Mouse (Mus musculus) spleen, postnatal 0 days (tissue): ENCODE measurements around the gene Psph. TPM values are rescaled to one million over a fixed set of nuclear protein-coding genes. Genes with fewer than 3 reads are reported as not detected.

Experiments
- polyA plus RNA-seq: library from polyadenylated mRNA; unstranded; fragments of >200 nt; fragmentation: Nextera tagmentation; extraction: Ambion mirVana; gene quantifications from 2 replicates; pipeline ENCODE4 v1.2.1, GENCODE M21; 2015

The Psph gene
- 25.9 and 27.4 TPM in 2 replicates for polyA plus RNA-seq

GRCm38 (mm10) chr5:129786818-129787790 is at the start of gene Psph:
Gene Psph, minus strand, starts transcription at chr5:129787449.

GRCm38 (mm10) chr5:129724834-129725773 is 62.1 kb downstream of the Psph start, which contains the start of gene Nipsnap2:
Gene Nipsnap2, plus strand, starts transcription at chr5:129725063.

Other genes with a start within 250 kb of the Psph start
- 1.3 TPM in 2 replicates for gene Mmp17, start 203.3 kb downstream of the Psph start, polyA plus RNA-seq
- gene Zfp11, start 117.3 kb downstream of the Psph start, polyA plus RNA-seq: 0.93 and 1.3 TPM in 2 replicates
- gene Sept14, start 78.9 kb downstream of the Psph start, polyA plus RNA-seq: not detected in 2 replicates
- gene Mrps17, start 72.0 kb downstream of the Psph start, polyA plus RNA-seq: 134 and 139 TPM in 2 replicates
- gene Nipsnap2, start 62.4 kb downstream of the Psph start, polyA plus RNA-seq: 64.8 and 73.6 TPM in 2 replicates
- gene Sumf2, start 59.5 kb upstream of the Psph start, polyA plus RNA-seq: 18.0 and 19.4 TPM in 2 replicates
- 659 and 664 TPM in 2 replicates for gene Chchd2, start 100.0 kb upstream of the Psph start, polyA plus RNA-seq
- gene Zbed5, start 108.3 kb upstream of the Psph start, polyA plus RNA-seq: 1.3 and 2.1 TPM in 2 replicates
- 0.08 TPM in 1 of 2 replicates, not detected in the other for gene Phkg1, start 111.1 kb upstream of the Psph start, polyA plus RNA-seq
- 1.6 and 1.8 TPM in 2 replicates for gene Nupr1l, start 121.1 kb upstream of the Psph start, polyA plus RNA-seq
- gene Vkorc1l1, start 154.5 kb upstream of the Psph start, polyA plus RNA-seq: 23.7 and 27.3 TPM in 2 replicates
- 47.1 and 55.4 TPM in 2 replicates for gene Gusb, start 215.6 kb upstream of the Psph start, polyA plus RNA-seq
- gene Asl, start 241.8 kb upstream of the Psph start, polyA plus RNA-seq: 16.9 and 17.3 TPM in 2 replicates
- 27.9 and 29.0 TPM in 2 replicates for gene Crcp, start 241.8 kb upstream of the Psph start, polyA plus RNA-seq